Mouse (Mus musculus) G1E (cell line): ENCODE measurements around the gene Pik3r2.

Experiments used
- CTCF ChIP-seq: IDR thresholded peaks from 2 replicates; pipeline ENCODE4 v1.5.1; 2012; ENCODE audit warnings: low read depth, low read length, inconsistent platforms, mixed read lengths
- GATA1 ChIP-seq: IDR thresholded peaks from 2 replicates; pipeline ENCODE4 v1.6.1; 2012; ENCODE audit warnings: borderline replicate concordance, low read length, inconsistent platforms, mixed read lengths
- GATA2 ChIP-seq: IDR thresholded peaks from 2 replicates; pipeline ENCODE4 v1.6.1; 2012; ENCODE audit warnings: low read depth, low read length, inconsistent platforms, borderline replicate concordance
- POLR2AphosphoS5 ChIP-seq: IDR thresholded peaks from 2 replicates; pipeline ENCODE4 v1.6.1; 2012; ENCODE audit warnings: low read depth, low read length, inconsistent platforms; ENCODE audit not compliant: insufficient replicate concordance

DNA sequence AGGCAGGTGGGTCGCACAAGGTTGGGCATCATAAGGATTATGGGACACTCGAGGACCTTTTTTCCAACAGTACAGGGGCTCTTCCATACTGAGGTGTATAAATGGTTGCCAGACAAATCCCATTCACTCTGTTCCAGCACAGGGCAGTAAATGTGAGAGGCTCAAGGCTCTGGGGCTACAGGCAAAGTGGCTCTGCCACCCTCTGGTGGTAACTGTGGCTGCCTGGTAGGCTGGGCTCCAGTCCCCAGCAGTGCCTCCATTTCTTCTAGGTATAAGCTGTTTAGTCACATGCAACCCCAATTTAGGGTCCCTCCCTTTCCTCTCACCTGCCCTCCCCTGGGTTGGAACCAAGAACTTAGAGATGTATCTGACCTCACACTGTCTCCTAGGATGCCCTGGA lies 18.9 kb upstream of the Pik3r2 start:
- TF ChIP-seq CTCF (no peak), POLR2AphosphoS5 (no peak), GATA1 (no peak), GATA2 (no peak)
